Comparison of ENCODE assay signal across 7 mouse cellular contexts in the genomic region with DNA sequence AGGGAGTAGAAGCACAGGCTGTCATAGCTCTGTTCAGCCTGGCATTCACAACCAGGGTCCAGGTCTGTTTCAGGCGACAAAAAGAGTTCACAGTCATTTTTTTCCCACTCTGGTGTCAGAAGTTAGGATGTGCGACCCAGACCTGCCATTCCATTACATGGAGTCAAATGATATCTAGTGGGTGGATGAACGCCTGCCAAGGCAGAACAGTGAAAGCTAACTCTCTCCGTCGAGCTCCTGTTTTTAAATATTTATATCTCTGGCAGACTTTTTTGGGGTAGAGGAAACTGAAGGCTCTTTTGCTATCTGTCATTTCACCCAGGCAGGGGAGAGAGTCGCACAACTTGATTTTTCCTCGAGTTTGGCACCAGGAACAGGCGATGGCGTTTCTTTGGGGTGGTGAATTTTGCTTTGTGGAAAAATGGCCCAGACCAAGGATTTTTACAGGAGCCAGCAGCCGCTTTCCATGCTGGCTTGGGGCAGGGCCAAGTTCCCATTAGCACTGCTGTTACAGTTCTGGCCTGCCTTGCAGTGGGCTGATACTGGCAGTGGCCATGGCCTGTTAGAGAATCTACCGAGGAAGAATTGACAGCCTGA.
DNase-seq lines count a peak whose midpoint lies in the region; ATAC-seq and TF ChIP-seq lines count a peak whose summit lies in the region.

No protein-coding gene starts in this region.

- peak overlapping the region; percentile 32 for H3K4me2 ChIP-seq in limb, embryonic 15.5 days
- no peak overlapping the region for H3K4me2 ChIP-seq in liver, embryonic 12.5 days

- TF ChIP-seq CTCF in small intestine, adult 2 months (IDR thresholded peaks at IDR 0.05; ENCODE audit: extremely low read depth, insufficient read length, insufficient replicate concordance, low read depth, low read length) = no peak

- no peak for TF ChIP-seq POLR2A in small intestine, adult 2 months (IDR thresholded peaks at IDR 0.05; ENCODE audit: low read depth, low read length)

- no peaks in the 10 kb centered on the region for H3K9me3 ChIP-seq in limb, embryonic 15.5 days
- no peaks in the 10 kb centered on the region for H3K9me3 ChIP-seq in liver, embryonic 12.5 days (replicated peaks)

- 34% methylated on average over 11 of the region's 11 CpGs for WGBS in limb, embryonic 15.5 days
- 81% methylated on average over 11 of the region's 11 CpGs for WGBS in small intestine, adult 2 months
- WGBS in liver, embryonic 12.5 days (ENCODE audit: insufficient replicate concordance) = 61% methylated on average over 11 of the region's 11 CpGs

- H3K27me3 ChIP-seq in limb, embryonic 15.5 days = no peaks in the 10 kb centered on the region
- no peaks in the 10 kb centered on the region for H3K27me3 ChIP-seq in small intestine, adult 2 months (ENCODE audit: control insufficient read depth, insufficient read depth, low read length)
- 0 out of 2 replicates have a peak, but pooled peaks cover 3% of the 10 kb centered on the region for H3K27me3 ChIP-seq in liver, embryonic 12.5 days (replicated peaks)

- intact Hi-C loops in heart, postnatal 36 days (cut with DNase I) = no loop called here

- ATAC-seq in limb, embryonic 15.5 days (ENCODE audit: insufficient number of reproducible peaks, low FRiP score, low TSS enrichment, low read depth) = peak; percentile 69; the same call in 1 of the 2 replicates
- ATAC-seq in liver, embryonic 12.5 days = no peak

- peak; percentile 27 for DNase-seq in NIH3T3 (ENCODE audit: low read depth)
- DNase-seq in adrenal gland, postnatal 36 days = peak; percentile 3 to 39
- DNase-seq in frontal cortex, postnatal 10 days (ENCODE audit: low spot score in 2 of 2) = peak; percentile 48 to 58
- peak; percentile 67 to 71 for DNase-seq in heart, postnatal 36 days

- no peaks in the 10 kb centered on the region for H3K36me3 ChIP-seq in limb, embryonic 15.5 days
- no peaks in the 10 kb centered on the region for H3K36me3 ChIP-seq in small intestine, adult 2 months (ENCODE audit: control insufficient read depth, insufficient read depth, low read length)
- no peaks in the 10 kb centered on the region for H3K36me3 ChIP-seq in liver, embryonic 12.5 days

- H3K27ac ChIP-seq in limb, embryonic 15.5 days = peak overlapping the region; percentile 79
- peak overlapping the region; percentile 40; the same call in 1 of the 2 replicates for H3K27ac ChIP-seq in small intestine, adult 2 months (ENCODE audit: insufficient read depth, low read depth, low read length)
- H3K27ac ChIP-seq in liver, embryonic 12.5 days = no peak overlapping the region

- peaks cover 20% of the 10 kb centered on the region for H3K4me1 ChIP-seq in limb, embryonic 15.5 days
- H3K4me1 ChIP-seq in small intestine, adult 2 months (ENCODE audit: control insufficient read depth, insufficient read depth, insufficient read length, low read length) = peaks cover 3% of the 10 kb centered on the region; the same call in 1 of the 2 replicates
- peaks cover 8% of the 10 kb centered on the region for H3K4me1 ChIP-seq in liver, embryonic 12.5 days

- H3K4me3 ChIP-seq in limb, embryonic 15.5 days = no peak overlapping the region; the same call in 1 of the 2 replicates
- H3K4me3 ChIP-seq in small intestine, adult 2 months (ENCODE audit: low read depth, low read length) = no peak overlapping the region
- H3K4me3 ChIP-seq in liver, embryonic 12.5 days = no peak overlapping the region

- no peak overlapping the region for H3K9ac ChIP-seq in limb, embryonic 15.5 days
- H3K9ac ChIP-seq in liver, embryonic 12.5 days = no peak overlapping the region
